Mouse (Mus musculus) CD4-positive, CD25-positive, alpha-beta regulatory T cell (primary cell): Measurements from ENCODE around the gene Rhox4g. TPM values are rescaled to one million over a fixed set of nuclear protein-coding genes. Genes with fewer than 3 reads are reported as not detected.

ENCODE experiments used
- polyA plus RNA-seq: library from polyadenylated mRNA; unstranded; fragments of 100-300 nt; shearing (Covaris generic); gene quantifications from one replicate; pipeline ENCODE4 v1.2.1, GENCODE M21; 2017

The Rhox4g gene
- not detected for polyA plus RNA-seq

GRCm38 (mm10) chrX:37651227-37651626 is at the start of gene Rhox4g:
Rhox4g (minus strand) TSS chrX:37651327.

GRCm38 (mm10) chrX:37673177-37673576 is 22.1 kb upstream of the Rhox4g start, which contains the start of gene Rhox2h:
Rhox2h (minus strand) TSS chrX:37673277.

GRCm38 (mm10) chrX:37668664-37669063 is 17.5 kb upstream of the Rhox4g start, which contains the start of gene Rhox3h:
Rhox3h (minus strand) TSS chrX:37668764.

GRCm38 (mm10) chrX:37643370-37643769 is 7.8 kb downstream of the Rhox4g start, which contains the start of gene Rhox2g:
Rhox2g (minus strand) TSS chrX:37643470.

DNA sequence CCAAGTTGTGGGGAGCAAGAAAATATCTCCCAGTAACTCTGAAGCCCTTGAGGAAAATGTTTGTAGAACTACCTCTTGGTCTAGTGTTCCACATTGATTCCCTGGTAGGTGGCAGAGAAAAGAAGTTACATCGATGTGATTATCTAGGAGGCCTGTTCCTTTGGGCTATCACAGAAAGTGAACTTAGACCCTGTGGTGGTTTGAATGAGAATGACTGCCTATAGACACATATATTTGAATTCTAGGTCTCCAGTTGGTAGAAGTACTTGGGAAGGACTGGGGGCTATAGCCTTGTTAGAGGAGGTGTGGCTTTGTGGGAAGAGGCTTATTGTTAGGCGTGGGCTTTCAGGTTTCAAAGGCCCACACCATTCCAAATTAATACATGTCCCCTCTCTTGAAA is 22.6 kb downstream of the Rhox4g start, which contains the start of gene Rhox3g:
Gene Rhox3g, minus strand, starts transcription at position 101 of the 400 bp plus-strand sequence.

GRCm38 (mm10) chrX:37607604-37608003 is 43.5 kb downstream of the Rhox4g start, which contains the start of gene Rhox4f:
Rhox4f (minus strand) TSS chrX:37607704.

Other genes with a start within 250 kb of the Rhox4g start
- not detected for gene Rhox2b, start 239.3 kb downstream of the Rhox4g start, polyA plus RNA-seq
- not detected for gene Rhox4b, start 218.8 kb downstream of the Rhox4g start, polyA plus RNA-seq
- not detected for gene Rhox2c, start 197.6 kb downstream of the Rhox4g start, polyA plus RNA-seq
- not detected for gene Rhox3c, start 192.7 kb downstream of the Rhox4g start, polyA plus RNA-seq
- gene Rhox4c, start 171.0 kb downstream of the Rhox4g start, polyA plus RNA-seq, result not detected
- gene Rhox2d, start 157.9 kb downstream of the Rhox4g start, polyA plus RNA-seq, result not detected
- not detected for gene Rhox4d, start 137.0 kb downstream of the Rhox4g start, polyA plus RNA-seq
- not detected for gene Rhox2e, start 120.9 kb downstream of the Rhox4g start, polyA plus RNA-seq
- gene Rhox3e, start 109.3 kb downstream of the Rhox4g start, polyA plus RNA-seq, result not detected
- 0.20 TPM for gene Rhox4e, start 93.9 kb downstream of the Rhox4g start, polyA plus RNA-seq
- not detected for gene Rhox2f, start 79.9 kb downstream of the Rhox4g start, polyA plus RNA-seq
- not detected for gene Rhox3f, start 70.3 kb downstream of the Rhox4g start, polyA plus RNA-seq
- 0.29 TPM for gene Rhox4f, start 43.6 kb downstream of the Rhox4g start, polyA plus RNA-seq
- not detected for gene Rhox3g, start 22.7 kb downstream of the Rhox4g start, polyA plus RNA-seq
- not detected for gene Rhox2g, start 7.9 kb downstream of the Rhox4g start, polyA plus RNA-seq
- gene Rhox3h, start 17.4 kb upstream of the Rhox4g start, polyA plus RNA-seq, result not detected
- gene Rhox2h, start 21.9 kb upstream of the Rhox4g start, polyA plus RNA-seq, result not detected
- not detected for gene Rhox5, start 153.5 kb upstream of the Rhox4g start, polyA plus RNA-seq
- not detected for gene Rhox6, start 175.6 kb upstream of the Rhox4g start, polyA plus RNA-seq
- not detected for gene Rhox7a, start 180.4 kb upstream of the Rhox4g start, polyA plus RNA-seq
- not detected for gene Rhox8, start 227.6 kb upstream of the Rhox4g start, polyA plus RNA-seq
- not detected for gene Rhox7b, start 245.9 kb upstream of the Rhox4g start, polyA plus RNA-seq